Mouse (Mus musculus) bone marrow macrophage, adult 2 months (primary cell): Measurements from ENCODE around the gene Sgip1.

Experiments
- CTCF ChIP-seq: IDR thresholded peaks from 2 replicates; pipeline ENCODE4 v1.5.1; 2012; ENCODE audit warnings: low read depth, mild to moderate bottlenecking, low read length, moderate library complexity
- POLR2A ChIP-seq: IDR thresholded peaks from 2 replicates; pipeline ENCODE4 v1.6.1; 2012; ENCODE audit warnings: mild to moderate bottlenecking, low read depth, low read length, borderline replicate concordance

DNA sequence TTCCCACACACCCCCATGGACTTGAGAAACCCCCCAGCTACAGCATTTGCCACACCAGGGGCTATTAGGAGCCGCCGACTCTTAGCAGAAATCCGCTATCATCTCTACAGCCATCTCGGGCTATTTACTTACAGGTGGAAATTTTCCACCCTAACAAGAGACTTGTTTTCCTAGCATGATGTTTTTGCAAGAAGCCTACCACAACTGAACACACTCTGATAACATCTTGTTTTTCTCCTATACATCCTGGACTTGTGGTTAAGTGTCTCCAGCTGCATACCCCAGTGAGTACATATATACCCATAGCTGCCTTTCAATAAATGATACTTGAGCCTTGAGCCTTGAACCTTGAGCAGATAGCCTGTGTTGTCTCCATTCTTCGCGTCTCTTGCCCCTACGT, 43.1 kb upstream of the Sgip1 start:
- TF ChIP-seq POLR2A (no peak), CTCF (no peak)
